Mouse (Mus musculus): Measurements from ENCODE around the gene Cdkal1.

GRCm38 (mm10) chr13:29437067-29437466 is 418.4 kb downstream of the Cdkal1 start:
- no peak for TF ChIP-seq CTCF (IDR thresholded peaks at IDR 0.05; ENCODE audit: borderline replicate concordance, control insufficient read depth, extremely low read depth, insufficient read depth, low read length, poor library complexity)
- TF ChIP-seq POLR2A (IDR thresholded peaks at IDR 0.05; ENCODE audit: control insufficient read depth, extremely low read depth, insufficient read depth, low read length, poor library complexity): no peak

Measured in thymus, adult 2 months (tissue).